Mouse (Mus musculus) heart, embryonic 15.5 days (tissue): Measurements from ENCODE around the gene Mob3a. TPM values are rescaled to one million over a fixed set of nuclear protein-coding genes. Genes with fewer than 3 reads are reported as not detected.
A peak's percentile ranks its signal among the peaks of the same experiment; 100 is the strongest.

Source experiments
- ATAC-seq: fragments of 200-750 bp; cut with Nextera tagmentation; replicated peaks from 2 replicates; pipeline ENCODE4 v1.8.0; 2017; ENCODE audit warnings: low read depth, moderate TSS enrichment; ENCODE audit not compliant: insufficient number of reproducible peaks, insufficient read depth, low FRiP score
- H3K27ac ChIP-seq: fragments of 300-500 bp; sonication (generic); 2 replicates; pipeline ENCODE4 v1.5.1; 2015; ENCODE audit warnings: mild to moderate bottlenecking, inconsistent platforms
- H3K27me3 ChIP-seq: fragments of 300-500 bp; sonication (generic); 2 replicates; pipeline ENCODE4 v1.6.1; 2015; ENCODE audit warnings: inconsistent platforms
- H3K36me3 ChIP-seq: fragments of 300-500 bp; sonication (generic); 2 replicates; pipeline ENCODE4 v1.6.1; 2015; ENCODE audit warnings: mild to moderate bottlenecking, inconsistent platforms
- H3K4me1 ChIP-seq: fragments of 300-500 bp; sonication (generic); replicated peaks from 2 replicates; pipeline ENCODE4 v1.6.1; 2015; ENCODE audit warnings: inconsistent platforms
- H3K4me2 ChIP-seq: fragments of 300-500 bp; sonication (generic); 2 replicates; pipeline ENCODE4 v1.6.1; 2015; ENCODE audit warnings: inconsistent platforms, mild to moderate bottlenecking, moderate library complexity
- H3K4me3 ChIP-seq: fragments of 300-500 bp; sonication (generic); 2 replicates; pipeline ENCODE4 v1.5.1; 2015; ENCODE audit warnings: mild to moderate bottlenecking, inconsistent platforms
- H3K9ac ChIP-seq: fragments of 300-500 bp; sonication (generic); 2 replicates; pipeline ENCODE4 v1.6.1; 2015; ENCODE audit warnings: mild to moderate bottlenecking, inconsistent platforms
- H3K9me3 ChIP-seq: fragments of 300-500 bp; sonication (generic); replicated peaks from 2 replicates; pipeline ENCODE4 v1.6.1; 2016; ENCODE audit warnings: inconsistent platforms
- WGBS: fragments of 180-500 bp; shearing (Covaris S2); methylation state at CpG from one replicate; pipeline ENCODE4 v1.1.7; 2015; ENCODE audit warnings: mixed read lengths; 5-methylcytosine and 5-hydroxymethylcytosine counted together
- polyA plus RNA-seq: library from polyadenylated mRNA; unstranded; fragments of >200 nt; fragmentation: Nextera tagmentation; extraction: Ambion mirVana; gene quantifications from 2 replicates; pipeline ENCODE4 v1.2.1, GENCODE M21; 2015

Gene Mob3a
- polyA plus RNA-seq = 22.1 and 33.6 TPM in 2 replicates

DNA sequence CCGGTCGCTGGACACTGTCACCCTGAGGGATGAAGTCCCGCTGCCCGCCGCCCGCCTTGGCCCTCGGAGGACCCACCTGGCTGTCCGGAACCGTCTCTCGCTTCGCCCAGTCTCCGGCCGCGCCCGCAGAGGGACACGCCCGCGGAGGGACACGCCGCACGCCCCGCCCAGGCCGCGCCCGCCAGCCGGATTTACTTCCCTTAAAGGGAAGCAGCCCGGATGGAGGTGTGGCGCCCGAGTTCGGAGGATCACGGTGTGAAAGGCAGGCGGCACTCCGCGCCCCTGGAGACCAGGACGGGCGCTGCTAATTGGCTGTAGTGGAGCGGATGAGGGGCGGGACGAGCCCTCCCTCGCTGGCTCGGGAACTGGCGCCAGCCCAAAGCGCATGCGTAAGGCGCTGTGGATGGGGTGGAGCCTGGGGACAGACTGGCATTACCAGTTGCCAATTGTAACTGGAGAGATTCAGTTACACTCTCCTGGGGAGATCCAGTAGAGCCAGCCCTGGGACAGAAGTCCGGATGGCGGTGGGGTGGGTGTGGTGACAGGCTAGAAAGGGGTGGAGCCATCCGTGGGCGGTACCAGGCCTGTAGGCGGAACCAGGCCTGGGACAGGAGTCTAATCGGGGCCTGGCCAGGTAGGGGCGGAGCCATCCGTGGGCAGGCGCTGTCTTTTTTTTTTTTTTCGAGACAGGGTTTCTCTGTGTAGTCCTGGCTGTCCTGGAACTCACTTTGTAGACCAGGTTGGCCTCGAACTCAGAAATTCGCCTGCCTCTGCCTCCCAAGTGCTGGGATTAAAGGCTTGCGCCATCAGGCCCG is at the start of gene Mob3a, which contains the start of gene Izumo4:
Gene Mob3a (minus strand): TSS at position 257 of the 815 bp plus-strand sequence.
Gene Izumo4 (plus strand): TSS at position 464 of the 815 bp plus-strand sequence.
- peak within 1 kb of the TSS; percentile 73 for H3K4me3 ChIP-seq
- peak; percentile 97 for ATAC-seq
- under 1% methylated on average over 59 of the region's 59 CpGs for WGBS
- H3K9ac ChIP-seq = peak within 1 kb of the TSS; percentile 77
- H3K27ac ChIP-seq = peak within 1 kb of the TSS; percentile 84
- H3K27me3 ChIP-seq = no peaks in the 10 kb centered on the region
- peaks cover 3% of the 10 kb centered on the region; the same call in 1 of the 2 replicates for H3K36me3 ChIP-seq
- peaks cover 41% of the 10 kb centered on the region for H3K4me1 ChIP-seq
- peak within 1 kb of the TSS; percentile 92 for H3K4me2 ChIP-seq
- no peaks in the 10 kb centered on the region for H3K9me3 ChIP-seq

DNA sequence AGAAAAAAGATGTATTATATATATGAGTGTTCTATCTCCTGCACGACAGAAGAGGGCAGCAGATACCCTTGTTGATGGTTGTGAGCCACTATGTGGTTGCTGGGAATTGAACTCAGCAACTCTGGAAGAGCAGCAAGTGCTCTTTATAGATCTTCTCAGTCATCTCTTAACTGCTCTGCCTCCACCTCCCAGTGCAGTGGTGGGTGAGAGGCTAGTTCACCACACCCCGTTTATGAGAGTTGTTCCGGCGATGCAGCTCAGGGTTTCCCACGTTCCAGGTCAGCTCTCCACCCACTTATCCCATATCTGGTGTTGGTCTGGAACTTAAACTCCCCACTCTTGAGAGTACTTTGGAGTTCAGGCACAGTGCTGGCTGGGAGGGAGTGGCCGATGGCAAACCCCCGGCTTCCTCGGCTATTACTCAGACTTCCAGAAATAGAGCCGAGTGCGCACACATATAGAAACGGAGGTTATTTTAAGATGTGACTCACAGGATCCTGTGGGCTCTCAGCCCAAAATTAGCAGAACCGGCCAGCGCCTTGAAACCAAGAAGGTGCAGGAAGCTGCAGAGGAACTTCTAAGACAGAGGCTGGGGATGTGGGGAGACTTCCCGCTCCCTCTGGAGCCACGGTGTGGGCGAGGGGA is 49.5 kb upstream of the Mob3a start:
- H3K27ac ChIP-seq = peak overlapping the region; percentile 98
- H3K9ac ChIP-seq = peak overlapping the region; percentile 55
- 5% methylated on average over 16 of the region's 16 CpGs for WGBS
- peak overlapping the region; percentile 45 for H3K4me3 ChIP-seq
- H3K36me3 ChIP-seq = no peaks in the 10 kb centered on the region
- H3K4me1 ChIP-seq = peaks cover 45% of the 10 kb centered on the region
- no peaks in the 10 kb centered on the region for H3K9me3 ChIP-seq
- H3K27me3 ChIP-seq = no peaks in the 10 kb centered on the region
- ATAC-seq = peak; percentile 80
- H3K4me2 ChIP-seq = peak overlapping the region; percentile 65

DNA sequence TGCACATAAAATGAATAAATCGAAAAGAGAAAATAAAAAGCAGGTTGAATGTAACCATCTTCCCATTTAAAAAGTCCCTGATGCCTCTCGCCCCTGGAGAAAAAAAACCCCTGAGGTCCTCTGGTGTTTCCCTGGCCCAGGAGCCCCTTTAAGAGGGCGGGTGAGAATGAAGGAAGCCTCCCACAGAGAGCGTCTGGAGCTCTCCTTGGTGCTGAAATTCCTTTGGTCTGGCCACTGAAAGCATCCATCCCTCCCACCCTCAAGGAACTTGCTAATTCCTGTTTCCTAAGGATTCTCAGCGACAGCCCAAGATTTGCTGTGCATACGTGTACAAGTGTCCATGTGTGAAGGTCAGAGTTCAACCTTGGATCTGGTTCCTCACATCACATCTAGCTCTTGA is 46.8 kb upstream of the Mob3a start:
- H3K9ac ChIP-seq = no peak overlapping the region
- H3K4me2 ChIP-seq = no peak overlapping the region
- no peak for ATAC-seq
- H3K27ac ChIP-seq = no peak overlapping the region
- WGBS = 8% methylated on average over 6 of the region's 6 CpGs
- H3K4me1 ChIP-seq = peaks cover 40% of the 10 kb centered on the region
- H3K9me3 ChIP-seq = no peaks in the 10 kb centered on the region
- no peaks in the 10 kb centered on the region for H3K27me3 ChIP-seq
- no peak overlapping the region for H3K4me3 ChIP-seq
- H3K36me3 ChIP-seq = no peaks in the 10 kb centered on the region

GRCm38 (mm10) chr10:80747410-80747809 is 45.6 kb upstream of the Mob3a start:
- no peaks in the 10 kb centered on the region for H3K27me3 ChIP-seq
- H3K4me1 ChIP-seq = peaks cover 41% of the 10 kb centered on the region
- H3K4me2 ChIP-seq = no peak overlapping the region
- H3K4me3 ChIP-seq = no peak overlapping the region
- no peak for ATAC-seq
- no peak overlapping the region for H3K9ac ChIP-seq
- H3K36me3 ChIP-seq = no peaks in the 10 kb centered on the region
- no peaks in the 10 kb centered on the region for H3K9me3 ChIP-seq
- 6% methylated on average over 3 of the region's 3 CpGs for WGBS
- no peak overlapping the region for H3K27ac ChIP-seq

- no peak for ATAC-seq
- 32% methylated on average over 5 of the region's 5 CpGs for WGBS
These were observed 42.5 kb upstream of the Mob3a start for GRCm38 (mm10) chr10:80744262-80744661.

GRCm38 (mm10) chr10:80742180-80742978 is 40.6 kb upstream of the Mob3a start, which contains the start of gene Ap3d1:
TSS of gene Ap3d1 (minus strand) at chr10:80742264.
- Histone ChIP-seq H3K9ac (peak within 1 kb of the TSS; percentile 96), H3K4me2 (peak within 1 kb of the TSS; percentile 93), H3K36me3 (no peaks in the 10 kb centered on the region), H3K9me3 (no peaks in the 10 kb centered on the region), H3K27me3 (no peaks in the 10 kb centered on the region), H3K4me1 (peaks cover 39% of the 10 kb centered on the region), H3K27ac (peak within 1 kb of the TSS; percentile 84), H3K4me3 (peak within 1 kb of the TSS; percentile 90)
- peak; percentile 99 for ATAC-seq
- WGBS = 3% methylated on average over 25 of the region's 25 CpGs

More at GRCm38 (mm10) chr10:80744262-80744661, 42.5 kb upstream of the Mob3a start:
- Histone ChIP-seq H3K27me3 (no peaks in the 10 kb centered on the region), H3K27ac (no peak overlapping the region), H3K9me3 (no peaks in the 10 kb centered on the region), H3K36me3 (no peaks in the 10 kb centered on the region), H3K9ac (no peak overlapping the region), H3K4me3 (no peak overlapping the region), H3K4me1 (peaks cover 41% of the 10 kb centered on the region), H3K4me2 (no peak overlapping the region)

DNA sequence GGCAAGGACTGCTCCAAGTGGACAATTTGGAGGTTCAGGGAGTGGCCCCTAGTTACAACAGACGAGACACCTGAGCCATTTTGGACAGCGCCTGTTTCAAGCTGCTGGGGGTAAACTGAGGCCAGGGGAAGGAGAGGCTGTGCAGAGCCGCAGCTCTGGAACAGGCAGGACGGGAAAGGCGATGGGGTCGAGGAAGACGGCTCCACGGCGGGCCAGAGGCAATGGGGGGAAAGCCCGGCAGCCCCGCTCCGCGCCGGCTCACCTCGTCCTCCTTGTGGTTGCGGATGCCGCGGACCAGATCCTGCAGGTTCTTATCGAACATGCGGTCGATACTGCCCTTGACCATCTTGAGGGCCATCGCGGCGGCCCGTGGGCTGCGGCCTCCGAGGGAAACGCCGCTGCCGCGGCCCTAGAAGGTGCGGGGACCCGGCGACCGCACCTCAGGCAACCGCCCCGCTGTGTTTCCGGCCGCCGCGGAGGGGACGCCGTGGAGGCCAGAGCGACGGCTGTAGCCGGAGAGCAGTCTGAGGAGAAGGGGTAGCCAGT is 39.9 kb upstream of the Mob3a start:
- Histone ChIP-seq H3K27me3 (no peaks in the 10 kb centered on the region), H3K4me2 (peak overlapping the region; percentile 93), H3K4me3 (peak overlapping the region; percentile 90), H3K4me1 (peaks cover 44% of the 10 kb centered on the region), H3K9me3 (no peaks in the 10 kb centered on the region), H3K9ac (peak overlapping the region; percentile 96), H3K27ac (peak overlapping the region; percentile 84), H3K36me3 (no peaks in the 10 kb centered on the region)
- WGBS = under 1% methylated on average over 44 of the region's 46 CpGs
- ATAC-seq = no peak

DNA sequence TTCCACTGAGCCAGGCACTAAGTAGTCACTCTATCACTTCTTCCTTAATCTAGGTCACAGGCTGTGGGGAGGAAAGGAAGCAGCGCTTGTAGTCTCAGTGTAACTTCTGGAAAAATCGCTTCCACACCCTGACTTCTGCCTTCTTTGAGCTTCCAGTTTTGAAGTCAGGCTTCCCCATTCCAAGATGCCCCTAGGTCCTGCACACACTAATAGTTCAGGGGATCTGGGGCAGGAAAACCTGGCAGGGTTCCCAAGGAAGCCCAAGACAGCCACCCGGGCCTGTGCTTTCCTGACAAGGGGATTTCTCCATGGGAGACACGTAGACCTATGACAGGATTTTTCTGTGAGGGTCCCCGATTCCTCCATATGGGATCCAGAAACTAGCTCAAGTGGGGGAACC is 39.4 kb upstream of the Mob3a start:
- Histone ChIP-seq H3K4me1 (peaks cover 48% of the 10 kb centered on the region), H3K27me3 (no peaks in the 10 kb centered on the region), H3K27ac (peak overlapping the region; percentile 84), H3K4me3 (peak overlapping the region; percentile 90), H3K9me3 (no peaks in the 10 kb centered on the region), H3K4me2 (peak overlapping the region; percentile 93), H3K9ac (peak overlapping the region; percentile 96), H3K36me3 (no peaks in the 10 kb centered on the region)
- no peak for ATAC-seq
- 11% methylated on average over 5 of the region's 5 CpGs for WGBS

- no peak overlapping the region for H3K4me2 ChIP-seq
- no peaks in the 10 kb centered on the region for H3K36me3 ChIP-seq
- H3K27me3 ChIP-seq = no peaks in the 10 kb centered on the region
- H3K4me3 ChIP-seq = no peak overlapping the region
- H3K9me3 ChIP-seq = no peaks in the 10 kb centered on the region
- no peak overlapping the region for H3K9ac ChIP-seq
- no peak overlapping the region for H3K27ac ChIP-seq
- peaks cover 48% of the 10 kb centered on the region for H3K4me1 ChIP-seq
- WGBS = 66% methylated on average over 1 of the region's 1 CpGs
- ATAC-seq = no peak
These were observed 36.9 kb upstream of the Mob3a start for GRCm38 (mm10) chr10:80738657-80739056.

DNA sequence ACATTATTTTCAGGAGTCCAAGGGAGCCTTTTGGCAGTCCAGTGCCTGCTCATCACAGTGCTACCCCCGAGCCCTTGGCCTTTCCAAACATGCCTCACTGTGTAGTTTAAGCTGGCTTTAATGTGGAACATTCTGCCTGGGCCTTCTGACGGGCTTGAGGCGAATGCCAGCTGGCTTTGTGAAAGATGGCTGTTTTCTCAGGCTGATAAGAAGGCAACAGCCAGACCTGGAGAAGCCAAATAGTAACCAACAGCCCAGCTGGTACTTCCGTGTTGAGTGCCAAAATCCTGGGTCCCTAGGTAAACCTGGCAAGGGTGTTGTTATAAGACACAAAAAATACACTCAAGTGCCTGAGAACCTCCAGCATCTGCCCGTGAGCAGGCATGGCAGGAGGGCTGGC is 35.0 kb upstream of the Mob3a start:
- WGBS = 45% methylated on average over 5 of the region's 5 CpGs
- Histone ChIP-seq H3K4me3 (no peak overlapping the region), H3K27me3 (no peaks in the 10 kb centered on the region), H3K4me1 (peaks cover 42% of the 10 kb centered on the region), H3K9me3 (no peaks in the 10 kb centered on the region), H3K36me3 (peaks cover 11% of the 10 kb centered on the region), H3K27ac (no peak overlapping the region), H3K9ac (no peak overlapping the region), H3K4me2 (no peak overlapping the region)
- ATAC-seq = no peak
